Mouse (Mus musculus) heart, embryonic 14.5 days (tissue): ENCODE data around the gene Gm4871. TPM values are rescaled to one million over a fixed set of nuclear protein-coding genes. Genes with fewer than 3 reads are reported as not detected.
A peak's percentile ranks its signal among the peaks of the same experiment; 100 is the strongest.
"Not testable (repeated sequence)": the region's sequence is repeated elsewhere in the genome, so short reads cannot be mapped to it uniquely, and the experiment has no call there.

Source experiments
- ATAC-seq: fragments of 200-750 bp; cut with Nextera tagmentation; 2 replicates; pipeline ENCODE4 v1.8.0; 2017; ENCODE audit warnings: low read depth, moderate TSS enrichment; ENCODE audit not compliant: insufficient number of reproducible peaks, insufficient read depth, low FRiP score
- H3K27ac ChIP-seq, 2 experiments: fragments of 200-500 bp in 1 of 2; fragments of 300-500 bp in 1 of 2; sonication (generic) in 1 of 2; replicated peaks in 1 of 2; 2 replicates each; pipeline ENCODE4 v1.5.1; 2012 to 2014; ENCODE audit warnings: low read depth in 2 of 2, low read length in 2 of 2, control low read depth in 1 of 2, mild to moderate bottlenecking in 1 of 2, mixed read lengths in 1 of 2; ENCODE audit not compliant: control insufficient read depth in 1 of 2, insufficient read depth in 1 of 2
- H3K27me3 ChIP-seq: fragments of 300-500 bp; sonication (generic); 2 replicates; pipeline ENCODE4 v1.6.1; 2014; ENCODE audit warnings: mild to moderate bottlenecking, low read length, control low read depth; ENCODE audit not compliant: control insufficient read depth, insufficient read depth
- H3K36me3 ChIP-seq: fragments of 300-500 bp; sonication (generic); 2 replicates; pipeline ENCODE4 v1.6.1; 2014; ENCODE audit warnings: mild to moderate bottlenecking, control low read depth, low read length, mixed read lengths; ENCODE audit not compliant: control insufficient read depth, insufficient read depth
- H3K4me1 ChIP-seq, 2 experiments: fragments of 200-500 bp in 1 of 2; fragments of 300-500 bp in 1 of 2; sonication (generic) in 1 of 2; 2 replicates each; pipeline ENCODE4 v1.6.1; 2012 to 2014; ENCODE audit warnings: low read length in 2 of 2, control low read depth in 1 of 2, mixed read lengths in 1 of 2; ENCODE audit not compliant: control insufficient read depth in 2 of 2, insufficient read depth in 2 of 2
- H3K4me2 ChIP-seq: fragments of 300-500 bp; sonication (generic); 2 replicates; pipeline ENCODE4 v1.6.1; 2014; ENCODE audit warnings: mild to moderate bottlenecking, low read length
- H3K4me3 ChIP-seq, 2 experiments: fragments of 200-500 bp in 1 of 2; fragments of 300-500 bp in 1 of 2; sonication (generic) in 1 of 2; 2 replicates each; pipeline ENCODE4 v1.5.1; 2012 to 2014; ENCODE audit warnings: low read length in 2 of 2, mild to moderate bottlenecking in 2 of 2, control low read depth in 1 of 2, low read depth in 1 of 2, moderate library complexity in 1 of 2; ENCODE audit not compliant: control insufficient read depth in 1 of 2, insufficient read depth in 1 of 2
- H3K9ac ChIP-seq: fragments of 300-500 bp; sonication (generic); 2 replicates; pipeline ENCODE4 v1.6.1; 2014; ENCODE audit warnings: mild to moderate bottlenecking, low read length
- H3K9me3 ChIP-seq: fragments of 300-500 bp; sonication (generic); 2 replicates; pipeline ENCODE4 v1.6.1; 2016; ENCODE audit warnings: low read length, control low read depth; ENCODE audit not compliant: control insufficient read depth
- WGBS: fragments of 180-500 bp; shearing (Covaris S2); extraction: QIAGEN DNeasy Blood & Tissue Kit; methylation state at CpG from one replicate; pipeline ENCODE4 v1.1.7; 2014; 5-methylcytosine and 5-hydroxymethylcytosine counted together
- polyA plus RNA-seq: library from polyadenylated mRNA; unstranded; fragments of >200 nt; fragmentation: Nextera tagmentation; extraction: Ambion mirVana; gene quantifications from 2 replicates; pipeline ENCODE4 v1.2.1, GENCODE M21; 2014

Gene Gm4871
- polyA plus RNA-seq, 1 experiment from 2014 or later: not detected

GRCm38 (mm10) chr5:145020254-145020653, 12.3 kb downstream of the Gm4871 start:
- H3K36me3 ChIP-seq, H3K9ac ChIP-seq, H3K4me1 ChIP-seq, ATAC-seq, H3K9me3 ChIP-seq, H3K27me3 ChIP-seq, H3K4me2 ChIP-seq, H3K4me3 ChIP-seq, H3K27ac ChIP-seq: not testable (repeated sequence)
- 3% methylated on average over 1 of the region's 1 CpGs for WGBS

GRCm38 (mm10) chr5:145016761-145017160, 15.8 kb downstream of the Gm4871 start:
- H3K27me3 ChIP-seq, H3K4me3 ChIP-seq, H3K27ac ChIP-seq, H3K4me1 ChIP-seq, H3K4me2 ChIP-seq, H3K36me3 ChIP-seq, H3K9ac ChIP-seq, ATAC-seq, H3K9me3 ChIP-seq: not testable (repeated sequence)
- WGBS: 36% methylated on average over 1 of the region's 2 CpGs

- no peaks in the 10 kb centered on the region for H3K27me3 ChIP-seq
- no peak for ATAC-seq
- peaks cover 0 to 2% of the 10 kb centered on the region in 2 experiments; a peak in 1 of 4 replicates for H3K4me1 ChIP-seq
- no peak overlapping the region for H3K4me3 ChIP-seq
- no peaks in the 10 kb centered on the region for H3K36me3 ChIP-seq
- no peak overlapping the region for H3K4me2 ChIP-seq
- H3K9ac ChIP-seq: no peak overlapping the region
- H3K27ac ChIP-seq: no peak overlapping the region
- 75% methylated on average over 1 of the region's 1 CpGs for whole genome bisulfite sequencing
- H3K9me3 ChIP-seq: no peaks in the 10 kb centered on the region
Observed at GRCm38 (mm10) chr5:145014278-145014677, 18.3 kb downstream of the Gm4871 start.

- ATAC-seq: no peak
- H3K9ac ChIP-seq: no peak overlapping the region
- 83% methylated on average over 15 of the region's 15 CpGs for WGBS
- no peak overlapping the region for H3K4me2 ChIP-seq
- H3K4me1 ChIP-seq: peaks cover 5 to 6% of the 10 kb centered on the region in 2 experiments; a peak in 1 of 4 replicates
- H3K27ac ChIP-seq: no peak overlapping the region
- H3K4me3 ChIP-seq: no peak overlapping the region
- H3K36me3 ChIP-seq: no peaks in the 10 kb centered on the region
- no peaks in the 10 kb centered on the region for H3K27me3 ChIP-seq
- H3K9me3 ChIP-seq: no peaks in the 10 kb centered on the region
Observed at GRCm38 (mm10) chr5:145008878-145009659, 23.5 kb downstream of the Gm4871 start.

- WGBS: 81% methylated on average over 6 of the region's 6 CpGs
- H3K4me2 ChIP-seq: no peak overlapping the region
- H3K4me3 ChIP-seq: no peak overlapping the region
- H3K9ac ChIP-seq: no peak overlapping the region
- peaks cover 5 to 6% of the 10 kb centered on the region in 2 experiments; a peak in 1 of 4 replicates for H3K4me1 ChIP-seq
- H3K9me3 ChIP-seq: no peaks in the 10 kb centered on the region
- H3K36me3 ChIP-seq: no peaks in the 10 kb centered on the region
- no peaks in the 10 kb centered on the region for H3K27me3 ChIP-seq
- ATAC-seq: no peak
- no peak overlapping the region for H3K27ac ChIP-seq
Observed at GRCm38 (mm10) chr5:145005596-145005995, 27.0 kb downstream of the Gm4871 start.

GRCm38 (mm10) chr5:145004495-145004894, 28.1 kb downstream of the Gm4871 start:
- H3K27ac ChIP-seq: no peak overlapping the region
- ATAC-seq: 0 out of 2 replicates have a peak, but pooled peaks have one; percentile 43

GRCm38 (mm10) chr5:145003362-145003761, 29.2 kb downstream of the Gm4871 start:
- peaks cover 5 to 6% of the 10 kb centered on the region in 2 experiments; a peak in 1 of 4 replicates for H3K4me1 ChIP-seq
- no peaks in the 10 kb centered on the region for H3K9me3 ChIP-seq
- H3K4me3 ChIP-seq: no peak overlapping the region
- H3K9ac ChIP-seq: no peak overlapping the region
- WGBS: 80% methylated on average over 3 of the region's 3 CpGs
- no peaks in the 10 kb centered on the region for H3K27me3 ChIP-seq
- no peak overlapping the region for H3K27ac ChIP-seq
- H3K36me3 ChIP-seq: no peaks in the 10 kb centered on the region
- H3K4me2 ChIP-seq: no peak overlapping the region
- no peak for ATAC-seq

More at GRCm38 (mm10) chr5:145004495-145004894, 28.1 kb downstream of the Gm4871 start:
- Histone ChIP-seq H3K4me2 (no peak overlapping the region), H3K9ac (no peak overlapping the region), H3K4me3 (no peak overlapping the region), H3K27me3 (no peaks in the 10 kb centered on the region), H3K4me1 (peaks cover 5 to 6% of the 10 kb centered on the region in 2 experiments; a peak in 1 of 4 replicates), H3K36me3 (no peaks in the 10 kb centered on the region), H3K9me3 (no peaks in the 10 kb centered on the region)
- 44% methylated on average over 9 of the region's 9 CpGs for WGBS
